Mouse (Mus musculus) stomach, embryonic 16.5 days (tissue): Measurements from ENCODE around the gene Slc12a8. TPM values are rescaled to one million over a fixed set of nuclear protein-coding genes. Genes with fewer than 3 reads are reported as not detected.

Experiments
- ATAC-seq: fragments of 200-750 bp; cut with Nextera tagmentation; 2 replicates; pipeline ENCODE4 v1.8.0; 2017; ENCODE audit warnings: moderate number of reproducible peaks, moderate TSS enrichment; ENCODE audit not compliant: insufficient read depth, low FRiP score
- H3K27ac ChIP-seq: fragments of 300-500 bp; sonication (generic); 2 replicates; pipeline ENCODE4 v1.5.1; 2014; ENCODE audit warnings: low read length
- H3K27me3 ChIP-seq: fragments of 300-500 bp; sonication (generic); 2 replicates; pipeline ENCODE4 v1.6.1; 2014; ENCODE audit warnings: low read length, control low read depth, mixed read lengths; ENCODE audit not compliant: control insufficient read depth, insufficient read depth
- H3K36me3 ChIP-seq: fragments of 300-500 bp; sonication (generic); 2 replicates; pipeline ENCODE4 v1.6.1; 2014; ENCODE audit warnings: low read length; ENCODE audit not compliant: control insufficient read depth, insufficient read depth
- H3K4me1 ChIP-seq: fragments of 300-500 bp; sonication (generic); 2 replicates; pipeline ENCODE4 v1.6.1; 2014; ENCODE audit warnings: low read length, control low read depth, mixed read lengths; ENCODE audit not compliant: control insufficient read depth, insufficient read depth
- H3K4me2 ChIP-seq: fragments of 300-500 bp; sonication (generic); 2 replicates; pipeline ENCODE4 v1.6.1; 2014; ENCODE audit warnings: low read depth, low read length, mixed read lengths
- H3K4me3 ChIP-seq: fragments of 300-500 bp; sonication (generic); replicated peaks from 2 replicates; pipeline ENCODE4 v1.5.1; 2014; ENCODE audit warnings: mild to moderate bottlenecking, low read length
- H3K9ac ChIP-seq: fragments of 300-500 bp; sonication (generic); 2 replicates; pipeline ENCODE4 v1.6.1; 2014; ENCODE audit warnings: low read length
- H3K9me3 ChIP-seq: fragments of 300-500 bp; sonication (generic); replicated peaks from 2 replicates; pipeline ENCODE4 v1.6.1; 2016; ENCODE audit warnings: low read length, control low read depth; ENCODE audit not compliant: control insufficient read depth
- WGBS: fragments of 180-500 bp; shearing (Covaris S2); extraction: QIAGEN DNeasy Blood & Tissue Kit; methylation state at CpG from one replicate; pipeline ENCODE4 v1.1.7; 2014; 5-methylcytosine and 5-hydroxymethylcytosine counted together
- polyA plus RNA-seq: library from polyadenylated mRNA; unstranded; fragments of >200 nt; fragmentation: Nextera tagmentation; extraction: Ambion mirVana; gene quantifications from 2 replicates; pipeline ENCODE4 v1.2.1, GENCODE M21; 2015

The Slc12a8 gene
- polyA plus RNA-seq = 4.2 and 5.1 TPM in 2 replicates

DNA sequence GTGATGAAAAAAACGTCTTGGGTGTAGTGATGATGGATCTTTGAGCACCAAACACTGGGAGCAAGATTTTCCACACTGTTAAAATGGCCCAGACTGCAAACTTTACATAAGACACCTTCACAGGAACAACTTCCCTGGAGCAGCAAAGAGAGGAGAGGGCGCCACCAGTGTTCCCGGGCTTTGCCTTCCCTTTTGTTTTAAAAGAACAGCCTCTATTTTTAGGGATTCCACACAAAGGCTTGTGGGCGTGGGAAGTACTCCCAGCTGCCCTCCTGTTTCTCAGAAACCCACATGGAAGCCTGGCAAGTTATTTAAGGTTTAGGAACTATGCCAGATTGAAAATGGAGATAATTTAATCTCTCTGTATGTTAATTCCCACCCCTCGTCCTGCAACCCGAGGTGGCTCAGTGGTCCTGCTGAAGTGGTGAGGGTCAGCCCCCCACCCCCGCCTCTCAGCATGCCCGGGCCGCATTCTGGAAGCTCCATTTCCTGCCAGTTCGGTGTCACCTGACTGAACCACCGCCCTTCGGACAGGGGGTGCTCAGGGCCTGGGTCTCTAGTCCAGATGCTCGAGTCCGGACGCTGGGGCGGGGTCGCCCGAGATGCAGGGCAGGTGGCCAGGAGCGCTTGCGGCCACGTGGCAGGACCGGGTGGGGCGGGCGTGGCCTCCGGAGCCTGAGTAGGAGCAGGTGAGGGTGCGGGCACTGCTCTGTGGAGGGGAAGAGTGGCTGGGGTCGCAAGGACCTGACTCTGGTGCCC, at the start of gene Slc12a8:
Slc12a8 (plus strand) TSS at position 522 of the 759 bp plus-strand sequence.
- Histone ChIP-seq H3K4me1 (peaks cover 19% of the 10 kb centered on the region), H3K4me2 (peak within 1 kb of the TSS; percentile 72), H3K27ac (no peak within 1 kb of the TSS), H3K36me3 (no peaks in the 10 kb centered on the region), H3K27me3 (no peaks in the 10 kb centered on the region), H3K9me3 (no peaks in the 10 kb centered on the region), H3K9ac (peak within 1 kb of the TSS; percentile 61), H3K4me3 (peak within 1 kb of the TSS; percentile 39)
- peak; percentile 55; the same call in 1 of the 2 replicates for ATAC-seq
- WGBS = 7% methylated on average over 27 of the region's 27 CpGs

DNA sequence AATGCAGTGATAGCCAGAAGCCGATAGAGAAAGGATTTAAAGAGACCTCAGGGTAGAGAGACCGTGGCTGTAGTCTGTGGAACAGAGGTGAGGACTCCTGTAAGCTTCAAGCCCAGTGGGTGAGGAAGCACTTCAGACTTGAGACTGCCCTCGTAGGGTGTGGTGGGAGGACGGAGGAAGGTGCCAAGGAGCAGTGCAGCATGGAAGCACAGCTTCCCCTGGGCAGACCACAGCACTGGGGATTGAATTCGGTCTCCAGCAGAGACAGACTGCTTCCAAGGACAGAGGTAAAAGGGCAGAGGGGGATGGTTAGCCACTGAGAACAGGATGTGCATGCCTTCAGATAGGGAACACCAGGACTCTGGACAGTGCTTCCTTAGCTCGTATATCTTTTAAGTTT, 49.7 kb upstream of the Slc12a8 start:
- Histone ChIP-seq H3K27me3 (no peaks in the 10 kb centered on the region), H3K27ac (no peak overlapping the region), H3K4me3 (no peak overlapping the region), H3K4me1 (no peaks in the 10 kb centered on the region), H3K9ac (no peak overlapping the region; the same call in 1 of the 2 replicates), H3K36me3 (no peaks in the 10 kb centered on the region), H3K4me2 (no peak overlapping the region), H3K9me3 (no peaks in the 10 kb centered on the region)
- 71% methylated on average over 6 of the region's 6 CpGs for WGBS
- ATAC-seq = no peak

DNA sequence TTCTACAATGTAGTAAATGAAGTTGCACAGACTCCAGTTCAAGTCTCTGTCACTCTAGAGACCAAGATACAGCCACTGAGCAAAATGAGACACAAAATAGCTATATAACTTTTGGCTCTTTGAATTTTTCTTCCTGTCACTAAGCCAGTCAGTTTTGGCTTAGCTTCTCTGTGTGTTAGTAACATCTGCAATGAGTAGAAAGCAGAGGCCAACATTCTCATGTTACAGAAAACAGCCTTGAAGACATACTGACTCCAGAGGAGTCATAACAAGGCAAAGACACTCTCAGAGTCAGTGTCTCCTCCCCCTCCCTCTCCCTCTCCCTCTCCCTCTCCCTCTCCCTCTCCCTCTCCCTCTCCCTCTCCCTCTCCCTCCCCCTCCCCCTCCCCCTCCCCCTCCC, 47.2 kb upstream of the Slc12a8 start:
- Histone ChIP-seq H3K27me3 (no peaks in the 10 kb centered on the region), H3K9ac (no peak overlapping the region), H3K4me2 (no peak overlapping the region), H3K36me3 (no peaks in the 10 kb centered on the region), H3K4me3 (no peak overlapping the region), H3K4me1 (no peaks in the 10 kb centered on the region), H3K27ac (no peak overlapping the region), H3K9me3 (no peaks in the 10 kb centered on the region)
- ATAC-seq = no peak

DNA sequence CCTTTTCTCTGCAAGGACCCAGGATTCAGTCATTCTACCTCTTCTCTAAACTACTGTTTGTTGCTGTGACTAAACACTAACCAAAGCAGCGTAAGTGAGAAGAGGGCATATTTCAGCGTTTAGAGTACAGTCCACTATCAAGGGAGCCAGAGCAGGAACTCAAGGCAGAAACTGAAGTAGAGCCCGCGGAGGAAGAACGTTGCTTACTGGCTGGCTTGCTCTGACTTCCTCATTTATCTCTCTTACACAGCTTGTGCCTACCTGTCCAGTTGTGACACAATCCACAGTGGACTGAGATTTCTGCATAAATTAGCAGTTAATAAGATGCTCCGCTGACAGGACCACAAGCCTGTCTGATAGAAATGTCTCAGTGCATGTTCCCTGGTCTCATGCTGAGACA, 42.7 kb upstream of the Slc12a8 start:
- 89% methylated on average over 6 of the region's 6 CpGs for WGBS
- Histone ChIP-seq H3K27ac (no peak overlapping the region), H3K4me3 (no peak overlapping the region), H3K4me1 (no peaks in the 10 kb centered on the region), H3K4me2 (no peak overlapping the region), H3K9ac (no peak overlapping the region), H3K9me3 (0 out of 2 replicates have a peak, but pooled peaks cover 4% of the 10 kb centered on the region), H3K36me3 (peaks cover 11% of the 10 kb centered on the region; the same call in 1 of the 2 replicates), H3K27me3 (no peaks in the 10 kb centered on the region)
- no peak for ATAC-seq

DNA sequence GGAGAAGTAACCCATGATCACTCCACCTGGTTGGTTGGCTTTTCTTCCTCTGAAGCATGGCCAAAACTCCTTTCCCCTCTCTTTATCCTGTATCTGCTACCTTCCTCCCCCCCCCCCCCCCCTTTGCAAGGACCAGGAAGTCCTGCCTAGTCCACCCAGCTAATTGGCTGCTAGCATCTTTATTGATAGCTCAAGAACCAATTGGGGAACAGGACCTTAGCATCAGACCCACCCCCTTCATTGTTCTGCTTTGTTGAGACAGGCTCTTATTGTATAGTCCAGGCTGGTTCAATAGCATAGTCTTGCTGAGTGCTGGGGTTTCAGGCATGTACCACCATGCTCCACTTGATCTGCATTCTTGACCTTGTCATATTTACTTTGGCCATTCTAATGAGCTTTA, 37.2 kb upstream of the Slc12a8 start:
- Histone ChIP-seq H3K4me3 (no peak overlapping the region), H3K9me3 (0 out of 2 replicates have a peak, but pooled peaks cover 4% of the 10 kb centered on the region), H3K9ac (no peak overlapping the region), H3K27ac (no peak overlapping the region), H3K4me1 (no peaks in the 10 kb centered on the region), H3K36me3 (peaks cover 11% of the 10 kb centered on the region; the same call in 1 of the 2 replicates), H3K4me2 (no peak overlapping the region), H3K27me3 (no peaks in the 10 kb centered on the region)
- no peak for ATAC-seq

DNA sequence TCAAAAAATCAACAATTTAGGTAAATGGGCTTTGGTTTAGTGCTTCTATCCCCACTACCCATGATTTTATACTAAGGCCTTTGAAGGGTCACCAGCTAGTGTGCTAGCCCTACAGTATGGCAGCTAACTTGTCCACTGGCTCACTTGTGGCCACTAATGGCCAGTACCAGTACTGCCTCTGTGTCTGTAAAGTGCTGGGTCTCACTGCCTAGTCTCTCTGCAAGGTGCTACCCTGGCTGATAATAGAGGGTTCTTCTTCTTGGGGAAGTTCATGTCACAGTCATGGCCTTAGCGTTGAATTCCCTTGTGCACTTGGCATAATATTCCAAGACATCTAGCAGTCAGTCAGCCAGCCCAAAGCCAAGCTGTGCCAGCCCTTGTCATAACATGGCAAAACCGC, 36.0 kb upstream of the Slc12a8 start:
- Histone ChIP-seq H3K9me3 (no peaks in the 10 kb centered on the region), H3K36me3 (peaks cover 6% of the 10 kb centered on the region; the same call in 1 of the 2 replicates), H3K4me1 (no peaks in the 10 kb centered on the region), H3K4me3 (no peak overlapping the region), H3K27ac (no peak overlapping the region), H3K27me3 (no peaks in the 10 kb centered on the region), H3K4me2 (no peak overlapping the region), H3K9ac (no peak overlapping the region)
- 98% methylated on average over 2 of the region's 2 CpGs for WGBS
- ATAC-seq = no peak

- H3K4me2 ChIP-seq = no peak overlapping the region
- no peak overlapping the region for H3K27ac ChIP-seq
- H3K4me3 ChIP-seq = no peak overlapping the region
- no peaks in the 10 kb centered on the region for H3K4me1 ChIP-seq
- no peak for ATAC-seq
- H3K9ac ChIP-seq = no peak overlapping the region
- WGBS = 89% methylated on average over 3 of the region's 3 CpGs
- H3K36me3 ChIP-seq = peaks cover 2% of the 10 kb centered on the region; the same call in 1 of the 2 replicates
- H3K9me3 ChIP-seq = no peaks in the 10 kb centered on the region
- H3K27me3 ChIP-seq = no peaks in the 10 kb centered on the region
Measured at GRCm38 (mm10) chr16:33482309-33482708, 34.8 kb upstream of the Slc12a8 start.

DNA sequence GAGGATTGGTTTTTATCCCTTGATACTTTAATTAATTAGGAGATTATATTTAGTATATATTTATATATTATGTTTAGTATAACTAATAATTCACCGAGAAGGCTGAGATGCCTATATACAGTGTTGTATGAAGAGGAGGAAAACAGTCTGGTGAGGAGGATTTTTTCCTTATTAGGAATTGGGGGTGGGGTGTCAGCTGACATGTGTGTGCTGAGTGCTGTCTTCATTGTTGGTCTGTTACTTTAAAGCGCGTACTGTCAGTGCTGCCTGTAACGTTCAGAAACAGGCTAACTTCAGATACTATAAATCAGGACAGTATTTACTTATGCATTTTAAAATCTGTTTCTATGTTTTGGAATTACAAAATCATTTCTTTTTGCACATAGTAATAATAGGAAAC, 29.4 kb upstream of the Slc12a8 start:
- 78% methylated on average over 4 of the region's 4 CpGs for WGBS
- Histone ChIP-seq H3K9me3 (no peaks in the 10 kb centered on the region), H3K4me3 (no peak overlapping the region), H3K27me3 (no peaks in the 10 kb centered on the region), H3K4me1 (no peaks in the 10 kb centered on the region), H3K27ac (no peak overlapping the region), H3K36me3 (no peaks in the 10 kb centered on the region), H3K9ac (no peak overlapping the region), H3K4me2 (no peak overlapping the region)
- no peak for ATAC-seq

GRCm38 (mm10) chr16:33494374-33494773, 22.8 kb upstream of the Slc12a8 start:
- no peaks in the 10 kb centered on the region for H3K4me1 ChIP-seq
- WGBS = 89% methylated on average over 4 of the region's 4 CpGs
- no peaks in the 10 kb centered on the region for H3K27me3 ChIP-seq
- no peak for ATAC-seq
- H3K4me2 ChIP-seq = no peak overlapping the region
- peaks cover 6% of the 10 kb centered on the region for H3K36me3 ChIP-seq
- no peak overlapping the region for H3K4me3 ChIP-seq
- H3K9me3 ChIP-seq = no peaks in the 10 kb centered on the region
- H3K9ac ChIP-seq = no peak overlapping the region
- no peak overlapping the region for H3K27ac ChIP-seq
